Mouse (Mus musculus) CD4-positive helper T cell, adult 2 months (primary cell): Measurements from ENCODE around the gene Rrad.
"Not testable (repeated sequence)": the region's sequence is repeated elsewhere in the genome, so short reads cannot be mapped to it uniquely, and the experiment has no call there.

Source experiments
- DNase-seq: peaks from one replicate; pipeline ENCODE4 v3.0.0-alpha.2; 2012; ENCODE audit warnings: low read depth, missing footprints, low spot score

The Rrad gene

GRCm38 (mm10) chr8:104630981-104631663 lies at the start of gene Rrad:
TSS of gene Rrad (minus strand) at chr8:104631327.
- DNase-seq: peak; percentile 95

- DNase-seq: no peak
Observed at GRCm38 (mm10) chr8:104655614-104656013, 24.5 kb upstream of the Rrad start.

- DNase-seq: peak; percentile 89
Observed at GRCm38 (mm10) chr8:104654984-104655383, 23.9 kb upstream of the Rrad start.

- DNase-seq: not testable (repeated sequence)
Observed at GRCm38 (mm10) chr8:104644187-104644586, 13.1 kb upstream of the Rrad start.

DNA sequence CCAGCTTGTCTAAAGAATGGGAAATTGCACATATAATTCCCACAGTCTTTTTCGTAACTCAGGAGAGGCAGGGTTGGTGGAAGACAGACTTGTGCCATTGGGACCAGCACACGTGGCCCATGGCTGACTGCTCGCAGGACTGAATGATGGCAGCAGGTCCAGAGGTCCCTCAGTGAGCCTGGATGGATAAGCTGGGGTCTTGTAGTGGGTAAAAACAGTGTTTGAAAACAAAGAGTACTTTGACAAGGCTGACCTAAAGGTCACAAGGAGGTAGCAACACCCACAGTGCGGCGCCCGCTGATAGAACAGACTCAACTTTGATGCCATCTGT lies 11.2 kb upstream of the Rrad start:
- no peak for DNase-seq

DNA sequence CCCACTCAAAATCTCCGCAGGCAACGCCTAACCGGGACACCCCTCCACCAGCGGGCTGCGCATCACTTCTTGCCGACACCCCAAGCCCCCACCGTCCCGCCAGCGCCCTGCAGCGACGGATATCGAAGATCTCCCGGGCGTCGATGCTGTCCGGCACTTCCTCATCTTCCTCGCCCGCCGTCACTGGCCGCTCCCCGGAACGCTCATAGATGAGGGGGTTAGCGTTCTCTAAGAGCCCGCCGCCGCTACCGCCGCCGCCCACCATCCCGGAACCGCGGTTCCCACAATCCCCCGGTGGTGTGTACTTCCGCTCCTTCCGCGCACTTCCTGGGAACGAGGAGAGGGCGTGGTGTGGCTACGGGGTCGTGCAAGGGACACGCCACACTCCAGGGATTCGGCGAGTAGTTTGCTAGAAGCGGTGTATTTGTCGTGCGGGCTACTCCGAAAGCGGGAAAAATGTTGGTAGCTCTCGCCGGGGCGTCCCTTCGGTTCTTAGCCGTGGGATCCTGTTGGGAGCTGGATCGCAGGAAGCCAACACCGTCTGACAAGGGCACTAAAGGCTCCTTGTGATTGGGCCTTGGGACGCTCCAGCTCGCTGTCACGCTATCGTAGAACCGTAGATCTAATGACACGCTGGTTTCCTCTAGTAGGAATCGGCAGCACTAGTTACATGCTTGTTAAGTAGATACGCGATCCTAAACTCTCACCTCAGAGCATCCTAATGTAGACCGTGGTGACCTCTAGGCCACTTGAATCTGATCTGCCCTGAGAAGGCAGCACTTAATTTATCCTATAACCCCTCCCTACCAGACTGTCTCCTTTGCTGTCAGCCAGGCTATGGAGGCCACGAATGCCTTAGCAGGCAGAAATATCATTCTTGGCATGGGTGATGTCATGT lies 10.5 kb upstream of the Rrad start, which contains the start of gene Ciao2b:
Ciao2b (minus strand) TSS at position 540 of the 898 bp plus-strand sequence.
- DNase-seq: peak; percentile 88

GRCm38 (mm10) chr8:104640831-104641370 lies 9.8 kb upstream of the Rrad start:
- DNase-seq: no peak

- DNase-seq: no peak
Observed at GRCm38 (mm10) chr8:104640241-104640640, 9.1 kb upstream of the Rrad start.

DNA sequence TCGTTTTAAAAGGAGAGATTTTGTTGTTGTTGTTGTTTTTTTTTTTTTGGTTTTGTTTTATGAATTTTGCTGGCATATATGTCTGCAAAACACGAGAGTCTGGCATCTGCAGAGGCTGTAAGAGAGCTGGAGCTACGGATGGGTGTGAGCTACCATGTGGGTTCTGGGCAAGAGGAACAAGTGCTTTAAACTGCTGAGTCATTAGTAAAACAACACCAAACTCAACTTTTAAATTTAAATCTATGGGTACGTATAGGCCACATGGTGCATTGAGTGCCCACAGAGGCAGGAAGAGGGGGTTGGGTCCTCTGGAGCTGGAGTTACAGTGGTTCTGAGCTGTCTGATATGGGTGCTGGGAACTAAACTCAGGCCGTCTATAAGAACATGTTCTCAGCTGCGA lies 6.9 kb upstream of the Rrad start:
- DNase-seq: no peak

DNA sequence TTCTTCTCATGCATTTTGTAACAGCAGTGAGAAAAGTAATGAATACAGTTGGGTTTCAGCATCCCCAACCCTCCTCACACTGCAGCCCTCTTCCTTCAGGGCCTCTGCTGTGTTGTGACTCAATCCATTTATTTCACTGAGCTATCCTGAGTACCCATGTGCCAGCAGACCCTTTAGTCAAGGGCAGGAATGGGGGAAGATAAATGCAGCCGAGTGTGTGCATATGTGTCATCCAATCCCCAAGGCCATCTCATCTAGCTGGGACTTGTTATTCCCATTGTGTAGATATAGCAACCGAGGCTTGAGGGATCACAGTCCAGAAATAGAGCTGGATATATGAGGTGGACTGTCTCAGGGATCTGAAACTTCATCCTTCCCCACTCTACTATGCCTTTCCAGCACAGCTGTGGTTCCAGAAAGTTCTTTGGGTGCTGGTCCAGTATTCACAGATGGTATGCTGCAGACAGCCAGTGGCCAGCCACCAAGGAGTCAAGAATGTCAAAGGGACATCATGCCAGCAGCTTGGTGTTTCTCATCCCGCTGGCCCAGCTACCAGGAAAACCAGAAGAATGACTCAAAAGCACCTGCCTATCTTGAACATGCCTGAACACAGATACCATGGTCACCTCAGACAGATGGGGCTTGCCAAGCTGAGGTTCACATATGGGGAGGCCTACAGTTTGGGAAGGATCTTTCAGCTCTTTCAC lies 4.0 kb upstream of the Rrad start:
- no peak for DNase-seq

DNA sequence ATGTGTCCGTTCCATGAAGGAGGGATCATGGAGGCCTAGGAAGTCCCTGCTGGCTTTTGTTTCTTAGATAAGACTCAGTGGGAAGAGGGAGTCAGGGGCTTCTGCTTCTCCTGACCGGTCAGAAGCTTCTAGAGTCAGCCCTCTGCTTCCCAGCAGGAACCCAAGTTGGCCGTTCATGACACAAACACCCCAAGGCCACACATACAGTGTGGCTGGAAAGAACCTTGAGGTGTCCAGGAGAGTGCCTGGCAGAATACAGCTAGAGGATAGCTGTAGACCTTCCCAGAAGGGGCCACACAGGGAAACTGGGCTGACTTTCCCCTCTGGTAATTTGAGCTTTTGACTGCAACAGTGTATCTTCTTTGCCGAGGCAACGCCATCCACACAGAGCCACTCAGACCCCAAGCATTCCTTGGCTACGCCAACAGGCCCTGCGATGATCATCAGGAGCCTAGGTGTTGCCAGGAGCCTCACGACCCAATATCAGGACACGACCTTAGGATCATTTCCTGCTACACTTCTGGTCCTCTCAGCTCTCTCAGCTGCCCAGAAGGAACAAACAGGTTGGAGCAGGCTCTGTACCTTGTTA lies 2.1 kb upstream of the Rrad start:
- no peak for DNase-seq

GRCm38 (mm10) chr8:104632486-104632885 lies 1.4 kb upstream of the Rrad start:
- peak; percentile 53 for DNase-seq

GRCm38 (mm10) chr8:104631975-104632374 lies 848 bp upstream of the Rrad start:
- peak; percentile 37 for DNase-seq

DNA sequence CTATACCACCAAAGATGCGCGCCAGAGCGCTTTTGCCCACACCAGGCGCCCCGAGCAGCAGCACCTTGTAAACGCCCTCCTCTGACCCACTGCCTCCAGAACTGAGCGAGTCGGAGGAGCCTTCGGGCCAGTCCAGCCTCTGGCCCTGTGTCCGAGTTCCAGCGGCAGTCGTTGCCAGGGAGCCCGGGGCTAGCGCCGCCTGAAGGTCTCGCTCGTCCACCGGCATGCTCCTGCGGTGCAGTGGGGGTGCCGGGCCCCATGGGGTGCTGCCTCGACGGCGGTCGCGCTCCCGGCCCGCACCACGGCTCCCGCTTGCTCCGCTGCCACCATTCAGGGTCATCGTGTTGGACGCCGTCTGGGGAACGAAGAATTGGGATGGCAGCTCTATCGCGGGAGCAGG lies 553 bp downstream of the Rrad start:
- peak; percentile 53 for DNase-seq

DNA sequence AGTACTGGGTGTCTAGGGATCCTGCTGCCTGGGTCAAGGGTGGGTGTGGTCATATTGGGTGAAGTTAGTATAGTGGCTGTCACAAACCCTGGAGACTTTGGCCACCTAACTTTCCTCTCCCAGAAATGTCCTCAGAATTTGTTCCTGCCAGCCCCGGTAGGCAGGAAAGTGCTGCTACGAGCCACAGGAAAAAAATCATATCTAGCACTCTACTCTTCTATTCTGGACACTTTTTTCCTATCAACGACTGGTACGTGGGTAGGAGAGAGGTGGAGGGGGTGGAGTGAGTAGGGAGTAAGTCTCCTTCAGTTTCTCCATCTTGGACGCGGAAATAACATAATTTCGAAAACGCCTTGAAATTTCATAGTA lies 1.0 kb downstream of the Rrad start:
- DNase-seq: no peak

DNA sequence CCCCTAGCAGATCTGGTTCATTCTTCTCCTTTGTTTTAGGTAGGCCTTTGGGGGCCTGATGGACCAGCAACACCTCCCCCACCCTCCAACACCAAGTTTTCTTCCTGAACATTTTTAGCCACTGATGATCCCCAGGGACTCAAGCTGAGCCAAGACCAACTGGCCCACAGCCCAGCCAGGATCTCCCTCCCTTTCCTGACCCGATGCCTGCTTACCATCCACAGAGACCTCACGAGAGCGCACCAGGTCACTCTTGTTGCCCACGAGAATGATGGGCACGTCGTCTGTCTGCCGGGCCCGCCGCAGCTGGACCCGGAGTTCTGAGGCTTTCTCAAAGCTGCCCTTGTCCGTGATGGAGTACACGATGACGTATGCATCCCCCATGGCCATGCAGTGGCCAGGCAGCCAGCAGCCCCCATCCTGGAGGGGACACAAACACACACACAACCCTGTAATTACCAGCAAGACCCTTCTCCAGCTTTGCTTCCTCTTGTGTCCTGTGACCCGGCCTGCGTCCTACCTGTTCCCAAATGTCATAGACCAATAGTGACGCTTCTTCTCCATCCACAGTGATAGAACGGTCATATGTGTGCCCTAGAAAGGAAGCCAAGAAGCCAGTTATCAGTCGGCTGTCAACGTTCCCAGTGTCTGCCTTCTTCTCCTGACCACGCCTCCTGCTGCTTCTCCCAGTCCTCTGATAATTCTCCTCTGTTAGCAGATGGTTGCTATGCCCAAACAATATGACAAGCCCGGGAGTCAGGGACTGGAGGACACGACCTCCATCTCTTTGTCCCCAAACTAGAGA lies 1.6 kb downstream of the Rrad start:
- DNase-seq: no peak

- DNase-seq: no peak
Observed at GRCm38 (mm10) chr8:104628402-104628801, 2.7 kb downstream of the Rrad start.

- no peak for DNase-seq
Observed at GRCm38 (mm10) chr8:104627065-104627740, 3.9 kb downstream of the Rrad start.

GRCm38 (mm10) chr8:104624161-104624560 lies 7.0 kb downstream of the Rrad start, which contains the start of gene Cdh16:
TSS of gene Cdh16 (minus strand) at chr8:104624396.
- DNase-seq: no peak

DNA sequence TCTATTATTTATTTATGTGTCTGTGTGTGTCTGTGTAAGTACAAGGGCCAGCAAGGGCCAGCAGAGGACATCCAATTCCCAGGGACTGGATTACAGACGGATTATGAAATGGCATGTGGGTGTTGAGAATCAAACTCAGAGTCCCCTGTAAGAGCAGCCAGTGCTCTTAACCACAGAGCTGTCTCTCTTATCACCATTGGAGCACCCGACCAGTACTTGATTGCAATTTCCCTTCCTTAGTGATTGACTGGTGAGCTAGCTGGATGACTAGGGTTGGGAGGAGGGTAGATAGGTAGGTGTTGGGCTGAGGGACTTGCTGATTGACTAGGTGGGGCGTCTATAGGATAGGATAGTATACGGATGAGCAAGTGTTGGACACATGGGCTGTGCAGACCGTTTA lies 10.4 kb downstream of the Rrad start:
- no peak for DNase-seq
